Mouse (Mus musculus) bone marrow, adult 2 months (tissue): ENCODE data around the gene Zfand2b.
A peak's percentile ranks its signal among the peaks of the same experiment; 100 is the strongest.

Experiments
- CTCF ChIP-seq: fragments of 200-500 bp; IDR thresholded peaks from 2 replicates; pipeline ENCODE4 v1.5.1; 2011; ENCODE audit warnings: low read length, control low read depth; ENCODE audit not compliant: control insufficient read depth, insufficient read depth
- POLR2A ChIP-seq: fragments of 200-500 bp; IDR thresholded peaks from 2 replicates; pipeline ENCODE4 v1.6.1; 2011; ENCODE audit warnings: low read depth, mild to moderate bottlenecking, control low read depth, low read length, borderline replicate concordance; ENCODE audit not compliant: control insufficient read depth

DNA sequence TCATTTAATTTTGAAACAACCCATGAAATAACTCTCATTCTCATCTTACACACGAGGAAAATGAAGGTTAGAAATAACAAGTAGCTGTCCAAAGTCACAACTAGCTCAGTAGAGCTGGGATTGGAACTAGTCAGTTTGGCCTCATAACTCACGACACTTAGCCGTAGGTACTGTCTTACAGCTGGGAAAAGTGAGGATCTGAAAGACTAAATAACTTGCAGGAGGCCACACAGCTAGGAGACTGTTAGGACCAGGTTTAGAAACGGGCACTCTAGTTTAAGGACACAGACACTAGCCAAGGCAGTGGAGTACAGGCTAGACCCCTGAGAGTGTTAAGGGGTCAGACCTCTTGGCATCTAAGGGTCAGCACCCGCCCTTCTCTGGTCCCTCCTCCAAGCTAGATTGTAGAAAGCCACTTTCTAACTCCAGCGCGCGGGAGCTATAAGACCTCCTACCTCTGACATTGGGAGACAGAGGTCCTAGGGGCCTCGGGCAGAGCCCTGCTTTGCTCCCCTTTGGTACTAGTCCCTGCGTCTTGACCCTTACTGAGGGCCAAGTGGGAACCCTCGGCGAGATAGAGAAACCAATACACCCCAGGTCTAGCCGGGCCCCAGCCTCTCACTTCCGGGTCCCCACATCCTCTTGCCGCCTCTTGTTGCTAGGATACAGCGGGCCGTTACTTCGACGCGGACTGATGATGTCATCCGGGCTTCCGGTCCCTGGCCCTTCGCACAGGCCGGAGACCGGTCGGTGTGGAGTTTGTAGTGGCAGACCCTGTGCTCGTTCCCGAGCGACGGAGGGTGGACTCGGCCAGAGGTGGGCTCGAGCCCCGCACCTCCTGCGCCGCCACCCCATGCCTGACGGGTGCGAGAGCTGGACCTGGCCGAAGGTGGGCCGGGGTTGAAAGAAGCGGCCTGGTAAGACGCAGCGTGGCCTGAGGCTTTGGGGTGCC is 42.0 kb downstream of the Zfand2b start, which contains the start of the genes Glb1l and Stk16:
- no peak for TF ChIP-seq CTCF
- peak; percentile 97; the same call in 1 of the 2 replicates for TF ChIP-seq POLR2A
